Mouse (Mus musculus): ENCODE data around the gene Foxo3.

GRCm38 (mm10) chr10:42145221-42145620 lies 131.3 kb downstream of the Foxo3 start:
- TF ChIP-seq CTCF (IDR thresholded peaks at IDR 0.05; ENCODE audit: insufficient read depth, low read length) (no peak), POLR2A (IDR thresholded peaks at IDR 0.05; ENCODE audit: borderline replicate concordance, extremely low read depth, low read depth, low read length) (no peak)

Data from lung, adult 2 months (tissue).